20 mouse cellular contexts compared by ENCODE assay signal in the genomic region with DNA sequence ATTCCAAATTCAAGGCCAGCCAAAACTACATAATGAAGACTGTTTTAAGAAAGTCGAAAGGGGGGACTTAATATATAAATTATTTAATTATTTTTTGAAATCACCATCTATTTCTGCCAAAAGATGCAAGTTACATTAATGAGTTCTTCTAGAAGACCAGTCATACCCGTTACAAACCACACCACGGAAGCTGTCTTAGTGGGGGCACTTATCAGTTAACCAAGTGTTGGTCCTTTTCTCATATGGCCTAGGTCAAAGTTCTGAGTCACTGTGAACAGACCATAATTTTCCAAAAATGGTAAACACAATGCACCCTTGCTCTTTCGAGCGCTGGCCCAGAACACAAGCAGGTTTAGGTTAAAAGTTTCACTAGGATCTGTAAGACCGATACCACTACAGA.
"Had no signal": no experiment of that assay in that cellular context is flagged by ENCODE, and none has a peak within 500 bp of the region (broad histone marks: within the 10 kb centered on the region; RNA-seq: fewer than 3 reads in every experiment).

No protein-coding gene starts in this region.

- H3K4me2 ChIP-seq: intestine, embryonic 15.5 days; kidney, embryonic 15.5 days; limb, embryonic 12.5 days; limb, embryonic 15.5 days; liver, embryonic 15.5 days; midbrain, embryonic 13.5 days; neural tube, embryonic 13.5 days had no signal

- ATAC-seq: intestine, embryonic 15.5 days; midbrain, embryonic 13.5 days; midbrain, embryonic 16.5 days had no signal

- H3K36me3 ChIP-seq: intestine, embryonic 15.5 days; kidney, embryonic 15.5 days; limb, embryonic 15.5 days; midbrain, embryonic 10.5 days; midbrain, embryonic 13.5 days; neural tube, embryonic 13.5 days had no signal

- H3K27ac ChIP-seq: intestine, embryonic 15.5 days; kidney, embryonic 15.5 days; limb, embryonic 12.5 days; limb, embryonic 15.5 days; liver, embryonic 15.5 days; macrophage; midbrain, embryonic 10.5 days; midbrain, embryonic 13.5 days; neural tube, embryonic 13.5 days had no signal

- H3K27me3 ChIP-seq: intestine, embryonic 15.5 days; kidney, embryonic 15.5 days; limb, embryonic 12.5 days; limb, embryonic 15.5 days; liver, embryonic 15.5 days; midbrain, embryonic 13.5 days; neural tube, embryonic 13.5 days had no signal

- H3K4me3 ChIP-seq: intestine, embryonic 15.5 days; kidney, embryonic 15.5 days; limb, embryonic 12.5 days; limb, embryonic 15.5 days; liver, embryonic 15.5 days; midbrain, embryonic 10.5 days; midbrain, embryonic 13.5 days; myocyte; neural tube, embryonic 13.5 days had no signal

- H3K9ac ChIP-seq: intestine, embryonic 15.5 days; kidney, embryonic 15.5 days; limb, embryonic 12.5 days; limb, embryonic 15.5 days; liver, embryonic 15.5 days; midbrain, embryonic 13.5 days; neural tube, embryonic 13.5 days had no signal

- H3K9me3 ChIP-seq: intestine, embryonic 15.5 days; kidney, embryonic 15.5 days; limb, embryonic 12.5 days; limb, embryonic 15.5 days; liver, embryonic 15.5 days; midbrain, embryonic 10.5 days; midbrain, embryonic 13.5 days; neural tube, embryonic 13.5 days had no signal

- DNase-seq: kidney, adult 11 months; kidney, adult 8-10 months; kidney, postnatal 10 days; kidney, postnatal 4 days; left cerebral cortex, postnatal 4 days; lung, adult 2 months; lung, postnatal 14 days; thymus, adult 18-20 months; thymus, postnatal 14 days had no signal

- H3K4me1 ChIP-seq: intestine, embryonic 15.5 days had no signal
